Mouse (Mus musculus): Measurements from ENCODE around the gene Ddx59.

GRCm38 (mm10) chr1:136380606-136381005, 34.5 kb upstream of the Ddx59 start:
- no peak for TF ChIP-seq CTCF (conservative IDR thresholded peaks at IDR 0.05; ENCODE audit: low read length)
- TF ChIP-seq POU5F1 (IDR thresholded peaks at IDR 0.05; ENCODE audit: borderline replicate concordance, low read length): no peak
